Mouse (Mus musculus): Measurements from ENCODE around the gene Hjurp. TPM values are rescaled to one million over a fixed set of nuclear protein-coding genes. Genes with fewer than 3 reads are reported as not detected.
A peak's percentile ranks its signal among the peaks of the same experiment; 100 is the strongest.

Hjurp gene
- polyA plus RNA-seq, 1 experiment from 2014 or later = 225 TPM

DNA sequence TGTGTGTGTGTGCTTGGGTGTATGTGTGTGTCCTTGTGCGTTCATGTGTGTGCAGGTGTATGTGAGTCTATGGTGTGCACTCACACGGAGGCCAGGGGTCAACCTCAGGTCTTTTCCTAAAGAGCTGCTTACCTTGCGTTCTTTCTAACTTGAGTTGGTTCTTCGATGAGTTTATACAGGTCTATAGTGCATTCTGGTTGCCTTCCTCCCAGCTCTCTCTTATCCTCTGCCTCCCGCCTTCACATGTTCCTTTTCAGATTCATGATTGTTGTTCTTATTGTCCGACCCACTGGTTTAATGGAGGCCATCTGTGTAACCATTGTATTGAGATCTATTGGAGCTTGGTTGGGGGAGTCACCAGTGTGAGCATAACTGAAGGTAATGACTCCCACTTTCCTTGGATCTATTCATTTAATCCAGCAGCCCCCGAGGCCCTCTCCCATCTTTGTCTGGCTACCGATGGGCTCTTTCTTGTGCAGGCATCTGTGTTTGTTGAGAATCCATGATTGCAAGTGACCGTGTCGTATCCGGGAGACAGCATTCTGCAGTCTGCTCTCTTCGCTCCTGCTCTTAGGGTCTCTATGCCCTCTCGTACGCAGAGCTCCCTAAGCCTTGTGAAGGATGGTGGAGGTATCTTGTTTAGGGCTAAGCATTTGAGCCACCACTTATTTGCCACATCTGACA, 24.8 kb upstream of the Hjurp start:
- no peak overlapping the region for H3K4me3 ChIP-seq (ENCODE audit: low read depth, low read length)
- H3K9me3 ChIP-seq (ENCODE audit: low read depth, low read length) = peaks cover 58% of the 10 kb centered on the region
- H3K36me3 ChIP-seq (ENCODE audit: insufficient read depth) = no peaks in the 10 kb centered on the region
- TF ChIP-seq CTCF (IDR thresholded peaks at IDR 0.05; ENCODE audit: low read depth) = no peak
- WGBS = 64% methylated on average over 14 of the region's 14 CpGs
- ATAC-seq (ENCODE audit: insufficient read depth) = no peak
- no peak overlapping the region for H3K4me2 ChIP-seq
- no peaks in the 10 kb centered on the region for H3K27me3 ChIP-seq (ENCODE audit: insufficient read depth, low read length)
- H3K4me1 ChIP-seq (ENCODE audit: insufficient read depth) = no peaks in the 10 kb centered on the region
- peak; percentile 11 for DNase-seq
- no peak overlapping the region for H3K9ac ChIP-seq
- H3K27ac ChIP-seq (ENCODE audit: low read depth) = no peak overlapping the region

DNA sequence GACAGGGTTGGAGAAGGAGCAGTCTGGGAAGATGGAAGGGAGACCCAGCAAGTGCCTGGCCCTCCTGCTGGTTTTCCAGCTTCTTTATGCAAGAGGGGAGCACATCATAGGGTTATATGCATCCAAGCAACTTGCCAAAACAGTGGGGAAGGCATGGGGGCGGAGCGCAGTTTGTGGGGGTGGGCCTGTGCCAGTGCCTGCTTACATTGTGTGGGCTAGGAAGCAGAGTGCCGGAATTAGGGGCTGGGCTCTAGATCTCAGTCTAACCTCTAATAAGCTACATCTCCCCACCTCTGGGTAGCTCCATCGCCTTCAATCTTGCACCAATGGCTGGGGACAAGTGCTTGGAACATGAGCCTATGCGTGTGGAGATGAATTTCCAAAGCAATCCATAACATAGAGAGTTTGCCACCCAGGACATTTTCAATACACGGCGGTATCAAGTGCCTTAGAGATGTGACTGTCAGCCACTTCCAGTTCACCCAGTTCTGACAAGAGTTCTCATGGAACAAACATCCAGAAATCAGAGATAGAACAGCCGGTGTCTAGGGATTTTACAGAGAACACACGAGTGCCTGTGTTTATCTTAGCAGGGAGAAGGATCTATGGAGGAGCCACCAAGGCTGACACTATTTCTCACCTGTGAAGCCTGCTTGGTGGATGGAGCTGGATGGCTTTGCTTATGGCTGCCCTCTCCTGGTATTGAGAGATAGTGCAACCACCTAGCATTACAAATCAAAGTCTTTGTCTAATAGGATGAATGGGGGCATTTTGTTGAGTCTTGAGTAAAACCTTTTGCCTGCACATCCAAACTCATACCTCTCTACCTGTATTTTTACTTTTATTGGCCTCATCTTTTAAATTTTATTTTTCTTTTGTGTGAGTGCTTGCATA, 23.9 kb upstream of the Hjurp start:
- H3K4me1 ChIP-seq (ENCODE audit: insufficient read depth) = no peaks in the 10 kb centered on the region
- 61% methylated on average over 9 of the region's 9 CpGs for WGBS
- no peaks in the 10 kb centered on the region for H3K36me3 ChIP-seq (ENCODE audit: insufficient read depth)
- DNase-seq (peak; percentile 41), ATAC-seq (ENCODE audit: insufficient read depth) (0 out of 2 replicates have a peak, but pooled peaks have one; percentile 7)
- TF ChIP-seq CTCF (IDR thresholded peaks at IDR 0.05; ENCODE audit: low read depth) = peak; percentile 54
- H3K27ac ChIP-seq (ENCODE audit: low read depth) = no peak overlapping the region
- no peaks in the 10 kb centered on the region for H3K27me3 ChIP-seq (ENCODE audit: insufficient read depth, low read length)
- H3K4me2 ChIP-seq = no peak overlapping the region
- no peak overlapping the region for H3K4me3 ChIP-seq (ENCODE audit: low read depth, low read length)
- no peak overlapping the region for H3K9ac ChIP-seq
- H3K9me3 ChIP-seq (ENCODE audit: low read depth, low read length) = peaks cover 52% of the 10 kb centered on the region

- DNase-seq (peak; percentile 7), ATAC-seq (ENCODE audit: insufficient read depth) (peak; percentile 30; the same call in 1 of the 2 replicates)
- no peaks in the 10 kb centered on the region for H3K36me3 ChIP-seq (ENCODE audit: insufficient read depth)
- no peak for TF ChIP-seq CTCF (IDR thresholded peaks at IDR 0.05; ENCODE audit: low read depth)
- no peak overlapping the region for H3K4me2 ChIP-seq
- no peaks in the 10 kb centered on the region for H3K4me1 ChIP-seq (ENCODE audit: insufficient read depth)
- no peak overlapping the region for H3K4me3 ChIP-seq (ENCODE audit: low read depth, low read length)
- no peak overlapping the region for H3K27ac ChIP-seq (ENCODE audit: low read depth)
- WGBS = 41% methylated on average over 5 of the region's 5 CpGs
- no peak overlapping the region for H3K9ac ChIP-seq
- no peaks in the 10 kb centered on the region for H3K27me3 ChIP-seq (ENCODE audit: insufficient read depth, low read length)
- peaks cover 56% of the 10 kb centered on the region for H3K9me3 ChIP-seq (ENCODE audit: low read depth, low read length)
Observed at GRCm38 (mm10) chr1:88300301-88301050, 23.0 kb upstream of the Hjurp start.

DNA sequence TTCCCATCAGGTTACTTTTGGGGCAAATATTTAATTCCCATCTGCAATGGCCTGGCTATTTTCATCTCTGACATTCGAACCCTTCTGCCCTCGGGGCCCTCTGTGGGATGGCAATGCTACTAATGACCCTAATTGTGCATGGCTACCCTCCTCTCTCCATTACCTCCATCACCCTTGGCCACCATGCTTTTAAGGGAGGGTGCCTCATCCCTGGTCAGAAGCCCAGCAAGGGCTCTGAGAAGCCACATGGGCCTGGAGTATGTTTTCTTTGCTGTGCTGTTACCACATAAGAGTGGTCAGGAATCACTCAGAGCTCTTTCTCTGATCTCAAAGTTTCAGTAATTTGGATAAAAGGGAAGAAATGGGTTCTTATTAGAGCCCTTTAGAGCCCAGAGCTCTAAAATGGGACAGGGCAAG, 22.1 kb upstream of the Hjurp start:
- Histone ChIP-seq H3K27ac (ENCODE audit: low read depth) (no peak overlapping the region), H3K4me1 (ENCODE audit: insufficient read depth) (no peaks in the 10 kb centered on the region), H3K9ac (no peak overlapping the region), H3K9me3 (ENCODE audit: low read depth, low read length) (peaks cover 57% of the 10 kb centered on the region), H3K36me3 (ENCODE audit: insufficient read depth) (no peaks in the 10 kb centered on the region), H3K4me3 (ENCODE audit: low read depth, low read length) (no peak overlapping the region), H3K4me2 (no peak overlapping the region), H3K27me3 (ENCODE audit: insufficient read depth, low read length) (no peaks in the 10 kb centered on the region)
- ATAC-seq (ENCODE audit: insufficient read depth) (no peak), DNase-seq (no peak)
- no peak for TF ChIP-seq CTCF (IDR thresholded peaks at IDR 0.05; ENCODE audit: low read depth)
- 81% methylated on average over 2 of the region's 2 CpGs for WGBS

- no peaks in the 10 kb centered on the region for H3K4me1 ChIP-seq (ENCODE audit: insufficient read depth)
- no peaks in the 10 kb centered on the region for H3K27me3 ChIP-seq (ENCODE audit: insufficient read depth, low read length)
- H3K9me3 ChIP-seq (ENCODE audit: low read depth, low read length) = peaks cover 50% of the 10 kb centered on the region
- WGBS = 58% methylated on average over 4 of the region's 4 CpGs
- H3K4me3 ChIP-seq (ENCODE audit: low read depth, low read length) = no peak overlapping the region
- DNase-seq (peak; percentile 4), ATAC-seq (ENCODE audit: insufficient read depth) (no peak)
- H3K27ac ChIP-seq (ENCODE audit: low read depth) = no peak overlapping the region
- H3K4me2 ChIP-seq = no peak overlapping the region
- H3K9ac ChIP-seq = no peak overlapping the region
- no peaks in the 10 kb centered on the region for H3K36me3 ChIP-seq (ENCODE audit: insufficient read depth)
- no peak for TF ChIP-seq CTCF (IDR thresholded peaks at IDR 0.05; ENCODE audit: low read depth)
Observed at GRCm38 (mm10) chr1:88298686-88299528, 21.5 kb upstream of the Hjurp start.

DNA sequence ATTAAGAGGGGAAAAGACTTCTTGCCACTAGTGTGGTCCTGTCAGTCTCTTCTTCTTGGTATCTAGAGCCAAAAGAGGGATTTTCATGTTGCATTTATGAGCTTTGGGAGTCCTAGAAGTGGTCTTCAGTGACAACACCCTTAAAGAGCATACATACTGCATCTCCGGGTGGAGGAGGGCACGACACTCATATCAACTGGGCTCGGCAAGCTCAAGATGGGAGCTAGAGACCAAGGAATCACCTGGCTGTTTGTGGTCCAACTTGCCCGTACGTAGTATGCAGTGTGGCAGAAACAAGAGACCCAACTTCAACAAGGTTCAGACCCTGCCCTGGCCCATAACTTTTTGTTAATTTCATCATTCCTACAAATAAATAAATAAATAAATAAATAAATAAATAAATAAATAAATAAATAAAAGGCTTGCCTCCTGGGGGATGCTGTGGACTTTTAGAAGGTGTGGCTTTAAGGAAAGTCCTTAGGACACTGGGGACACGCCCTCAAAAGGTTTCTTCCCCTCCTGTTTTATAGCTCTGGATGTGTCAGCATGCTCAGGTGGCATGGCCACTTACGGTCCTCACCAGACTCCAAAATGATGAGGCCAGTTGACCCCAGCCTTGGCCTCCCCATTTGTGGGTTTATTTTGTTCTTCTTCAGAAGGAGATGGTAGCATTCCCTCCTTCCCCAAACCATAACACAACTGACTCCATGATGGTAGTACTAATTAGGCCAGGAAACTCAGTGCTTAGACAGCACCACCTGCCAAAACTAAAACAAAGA, 20.2 kb upstream of the Hjurp start:
- no peak for ATAC-seq (ENCODE audit: insufficient read depth)

More for the DNA sequence above, 20.2 kb upstream of the Hjurp start:
- no peak for TF ChIP-seq CTCF (IDR thresholded peaks at IDR 0.05; ENCODE audit: low read depth)
- H3K27ac ChIP-seq (ENCODE audit: low read depth) = no peak overlapping the region
- H3K27me3 ChIP-seq (ENCODE audit: insufficient read depth, low read length) = no peaks in the 10 kb centered on the region
- no peaks in the 10 kb centered on the region for H3K36me3 ChIP-seq (ENCODE audit: insufficient read depth)
- no peak overlapping the region for H3K4me3 ChIP-seq (ENCODE audit: low read depth, low read length)
- peaks cover 42% of the 10 kb centered on the region for H3K9me3 ChIP-seq (ENCODE audit: low read depth, low read length)
- DNase-seq = peak; percentile 5
- WGBS = 66% methylated on average over 7 of the region's 7 CpGs
- H3K4me2 ChIP-seq = no peak overlapping the region
- no peak overlapping the region for H3K9ac ChIP-seq
- H3K4me1 ChIP-seq (ENCODE audit: insufficient read depth) = no peaks in the 10 kb centered on the region

All from lung, embryonic 14.5 days (tissue).